ENCODE assay signal across 1 mouse cellular context in the genomic region with DNA sequence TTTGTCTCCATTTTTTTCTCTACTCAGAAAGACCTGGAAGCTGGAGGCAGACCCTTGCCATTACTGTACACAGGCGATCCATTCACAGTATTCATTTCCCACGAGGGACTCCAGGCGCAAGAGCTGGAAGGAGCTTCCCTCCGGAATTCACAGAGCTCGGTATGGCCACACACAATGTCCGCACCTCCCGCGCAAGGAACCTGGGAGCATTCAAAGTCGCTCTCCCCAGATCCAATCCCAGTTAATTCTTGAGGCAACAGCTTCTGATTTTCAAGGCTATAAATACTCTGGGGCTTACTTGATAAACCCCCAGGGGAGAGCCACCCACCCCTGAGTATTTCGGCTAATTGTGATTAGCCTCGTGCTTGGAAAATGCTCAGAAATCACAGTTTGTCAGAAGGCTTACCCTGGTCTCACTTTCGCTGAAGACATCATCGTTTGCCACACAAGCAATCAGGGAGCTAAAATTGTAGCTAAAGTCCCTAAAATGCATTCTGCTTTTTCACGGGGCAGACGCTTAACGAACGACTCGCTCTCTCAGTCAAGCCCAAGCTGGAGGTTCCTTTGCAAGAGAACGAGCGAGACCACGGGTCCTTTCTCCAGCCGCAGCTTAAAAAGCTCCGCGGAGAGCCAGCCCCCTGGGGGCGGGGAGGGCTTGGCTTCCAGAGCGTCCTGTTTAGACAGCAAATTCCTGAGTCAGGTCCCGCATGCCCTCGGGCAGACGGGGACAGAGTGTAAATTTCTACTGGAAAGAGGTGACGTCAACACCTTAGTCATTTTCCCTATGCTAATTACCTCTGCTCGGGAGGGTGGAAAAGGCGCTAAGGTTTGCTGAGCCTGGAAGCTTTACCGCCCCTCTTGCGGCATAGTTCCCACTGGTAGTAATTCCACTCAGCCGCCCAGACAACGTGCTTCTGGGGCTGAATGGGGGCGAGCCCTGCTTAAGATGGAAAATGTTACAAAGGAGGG.
TF ChIP-seq lines count a peak whose summit lies in the region.

No protein-coding gene starts in this region.

TF ChIP-seq in C2C12, 6 proteins besides CTCF, POLR2A, EP300 and RAD21 (continued from another document):
- TF ChIP-seq MYOG (IDR thresholded peaks at IDR 0.05; ENCODE audit: control insufficient read depth, extremely low read depth, insufficient read length) = no peak
